Mouse (Mus musculus) 3T3-L1 (cell line): Measurements from ENCODE around the gene Dusp16.

Experiments used
- DNase-seq: peaks from one replicate; pipeline ENCODE4 v3.0.0-alpha.2; 2015; ENCODE audit warnings: low read depth, low spot score

Gene Dusp16

GRCm38 (mm10) chr6:134743568-134743967 is 48.9 kb downstream of the Dusp16 start:
- no peak for DNase-seq

GRCm38 (mm10) chr6:134736853-134737252 is 55.6 kb downstream of the Dusp16 start:
- DNase-seq = peak; percentile 19

DNA sequence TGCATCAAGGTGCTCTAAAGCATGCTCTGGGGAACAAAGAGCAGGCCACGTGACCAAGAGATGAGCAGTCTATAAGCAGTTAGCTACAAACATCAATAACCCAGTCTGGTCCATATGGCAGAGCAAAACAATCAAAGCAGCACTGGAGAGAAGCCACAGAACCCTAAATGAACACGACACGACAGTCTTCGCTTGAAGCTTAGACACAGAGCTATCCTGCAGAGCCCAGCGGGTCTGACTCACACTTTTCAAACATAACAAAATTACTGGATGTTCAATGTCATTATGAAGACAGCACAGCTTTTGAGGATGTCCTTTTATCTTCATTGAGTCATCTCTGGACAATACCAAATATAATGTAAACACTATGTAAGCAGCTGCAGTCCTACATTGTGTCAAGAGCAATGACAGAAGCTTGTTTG is 58.6 kb downstream of the Dusp16 start:
- DNase-seq = no peak

DNA sequence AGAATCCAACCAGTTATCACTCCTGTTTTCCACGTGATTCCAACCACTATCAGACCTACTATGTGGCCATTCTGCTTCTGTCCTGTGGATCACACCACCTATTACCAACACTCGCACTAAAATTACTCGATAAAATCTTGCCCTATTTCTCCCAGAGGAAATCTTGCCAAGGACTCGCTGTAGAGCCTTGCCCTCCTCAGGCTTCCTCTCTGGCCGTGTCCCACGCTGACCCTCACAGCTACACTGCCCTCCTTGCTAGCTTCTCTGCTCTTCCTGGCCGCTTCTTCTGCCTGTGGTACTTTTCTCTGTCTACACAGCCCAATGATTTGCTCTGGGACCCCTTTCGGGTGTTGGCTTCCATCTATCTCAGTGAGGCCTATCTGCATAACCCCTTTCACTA is 59.6 kb downstream of the Dusp16 start:
- DNase-seq = no peak

- no peak for DNase-seq
These were observed 61.4 kb downstream of the Dusp16 start for GRCm38 (mm10) chr6:134730978-134731377.

- no peak for DNase-seq
These were observed 67.0 kb downstream of the Dusp16 start for GRCm38 (mm10) chr6:134725406-134725805.

GRCm38 (mm10) chr6:134723833-134724553 is 68.4 kb downstream of the Dusp16 start:
- no peak for DNase-seq

DNA sequence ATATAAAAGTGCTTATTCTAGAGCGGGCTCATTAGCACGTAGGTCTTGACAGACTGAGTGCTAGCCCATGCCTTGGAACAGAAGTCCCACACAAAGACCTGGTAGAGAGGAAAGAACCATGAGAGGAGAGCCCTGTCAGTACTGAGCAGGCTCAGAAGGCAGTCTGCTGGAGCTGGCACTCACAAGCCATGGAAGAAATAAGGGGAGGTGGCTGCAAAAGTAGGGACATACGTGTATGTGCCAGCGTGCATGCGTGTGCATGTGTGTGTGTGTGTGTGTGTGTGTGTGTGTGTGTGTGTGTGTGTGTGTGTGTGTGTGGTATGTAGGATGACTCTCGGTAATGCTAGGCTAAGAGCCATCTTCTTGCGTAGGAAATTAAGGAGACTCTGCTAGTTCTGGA is 69.1 kb downstream of the Dusp16 start:
- DNase-seq = no peak

- DNase-seq = no peak
These were observed 69.5 kb downstream of the Dusp16 start for GRCm38 (mm10) chr6:134722906-134723305.

DNA sequence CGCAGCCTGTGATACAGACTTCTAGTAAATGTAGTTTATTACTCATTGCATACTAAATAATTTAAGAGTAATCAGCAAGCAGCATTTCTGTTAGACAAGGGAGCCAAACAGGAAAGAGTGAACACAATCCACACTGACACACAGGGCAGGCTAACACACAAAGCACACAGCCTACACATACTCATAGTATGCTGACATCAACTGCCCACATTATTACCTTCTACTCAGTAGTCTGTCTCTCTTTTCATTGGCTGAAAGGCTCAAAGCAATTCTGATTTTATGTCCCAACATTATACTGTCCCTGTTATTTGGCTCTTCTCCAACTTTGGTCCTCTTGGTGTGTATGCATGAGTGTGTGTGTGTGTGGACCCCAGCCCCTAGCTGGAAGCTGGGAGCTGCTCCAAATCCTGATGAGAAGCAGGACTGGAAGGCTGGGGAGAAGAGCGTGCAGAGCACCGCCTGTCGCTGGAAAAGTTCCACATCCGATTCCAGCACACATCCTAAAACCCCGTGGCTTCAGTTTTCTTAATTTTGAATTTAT is 70.6 kb downstream of the Dusp16 start:
- DNase-seq = no peak

DNA sequence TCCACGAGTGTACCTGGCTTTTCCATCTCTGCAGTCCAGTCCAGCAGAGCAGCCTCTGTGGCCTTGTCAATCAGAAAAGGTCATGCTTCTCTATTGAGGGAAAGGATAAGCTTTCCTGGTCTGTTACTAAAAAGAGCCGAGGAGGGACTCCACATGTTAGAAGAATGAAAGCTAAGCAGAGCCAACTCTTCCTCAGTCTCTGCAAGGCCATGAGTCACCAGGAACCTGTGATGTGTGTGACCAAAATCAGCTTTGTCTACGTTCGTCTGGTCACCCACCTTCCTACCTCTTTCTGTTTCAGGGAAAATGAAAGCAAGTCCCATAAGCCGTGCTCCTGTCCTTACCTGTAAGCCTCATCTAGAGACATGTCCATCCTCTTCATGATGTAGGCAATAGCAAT is 72.3 kb downstream of the Dusp16 start:
- no peak for DNase-seq

- DNase-seq = no peak
These were observed 73.3 kb downstream of the Dusp16 start for GRCm38 (mm10) chr6:134719156-134719555.

GRCm38 (mm10) chr6:134718668-134719065 is 73.8 kb downstream of the Dusp16 start:
- no peak for DNase-seq

DNA sequence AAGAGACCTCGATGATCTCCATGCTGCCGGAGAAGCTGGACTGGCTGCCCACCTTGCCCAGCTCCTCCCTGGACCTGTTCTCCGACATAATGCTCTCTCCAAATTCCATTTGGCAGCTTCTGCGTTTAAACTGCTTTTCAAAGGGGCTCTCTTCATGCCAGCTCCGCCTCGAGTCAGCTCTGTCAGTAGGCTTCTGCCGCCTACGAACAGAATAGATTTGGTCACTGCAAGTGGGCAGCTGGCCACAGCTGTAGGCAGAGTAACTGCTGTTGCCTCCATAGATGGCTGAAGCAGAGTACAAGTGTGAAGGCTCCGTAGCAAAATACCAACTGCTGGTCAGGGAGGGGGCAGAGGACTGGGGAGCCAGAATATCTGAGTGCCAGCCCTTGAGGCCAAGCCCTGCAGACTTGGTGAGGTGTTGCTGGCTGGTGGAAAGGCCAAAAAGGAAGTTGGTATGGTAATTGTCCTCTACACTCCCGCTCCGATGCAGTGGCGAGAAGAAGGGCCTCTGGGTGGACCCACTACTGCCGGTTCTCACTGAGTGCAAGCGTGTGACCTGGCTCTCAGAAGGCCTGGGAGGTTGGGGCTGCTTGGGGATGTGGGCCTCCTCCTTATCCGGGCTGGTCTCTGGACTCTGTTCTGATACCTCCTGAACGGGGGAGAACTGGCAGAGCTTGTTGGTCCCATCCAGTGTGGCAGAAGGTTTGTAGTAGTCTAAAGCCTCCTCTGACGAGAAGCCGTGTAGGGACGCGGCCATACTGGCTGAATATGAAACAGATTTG is 74.3 kb downstream of the Dusp16 start:
- no peak for DNase-seq

GRCm38 (mm10) chr6:134716168-134716587 is 76.2 kb downstream of the Dusp16 start:
- peak; percentile 10 for DNase-seq

- DNase-seq = no peak
These were observed 78.5 kb downstream of the Dusp16 start for GRCm38 (mm10) chr6:134713897-134714296.

GRCm38 (mm10) chr6:134713321-134713720 is 79.1 kb downstream of the Dusp16 start:
- no peak for DNase-seq

DNA sequence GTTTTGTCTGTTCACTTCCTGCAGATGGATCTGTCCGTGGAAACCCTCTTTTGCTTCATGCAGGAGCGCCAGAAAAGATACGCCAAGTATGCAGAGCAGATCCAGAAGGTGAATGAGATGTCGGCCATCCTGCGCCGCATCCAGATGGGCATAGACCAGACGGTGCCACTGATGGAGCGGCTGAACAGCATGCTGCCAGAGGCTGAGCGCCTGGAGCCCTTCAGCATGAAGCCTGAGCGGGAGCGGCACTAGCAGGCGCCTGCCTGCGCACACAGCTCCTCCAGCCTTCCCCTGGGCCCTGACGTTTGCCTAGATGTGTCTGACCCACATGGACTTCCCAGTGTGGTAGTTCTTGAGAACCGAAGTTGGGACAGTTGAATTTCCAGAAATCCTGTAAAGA is 82.4 kb downstream of the Dusp16 start:
- DNase-seq = no peak

DNA sequence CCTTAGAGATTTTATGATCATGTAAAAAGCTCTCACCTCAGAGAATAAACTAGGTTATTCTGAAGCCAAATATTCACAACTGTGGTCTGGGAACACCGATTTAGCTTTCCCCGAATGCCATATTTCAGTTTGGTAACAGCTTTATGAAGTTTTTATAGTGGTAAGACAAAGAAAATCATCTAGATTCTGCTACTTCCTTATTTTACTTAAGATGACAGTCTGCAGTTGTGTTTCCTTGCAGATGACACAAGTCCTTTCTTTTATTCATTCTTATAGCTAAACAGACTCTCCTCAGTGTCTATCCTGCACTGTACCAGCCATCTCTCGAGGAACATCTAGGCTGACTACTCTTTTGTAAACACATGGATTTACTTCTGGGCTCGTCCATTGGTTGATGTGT is 86.0 kb downstream of the Dusp16 start:
- DNase-seq = no peak

GRCm38 (mm10) chr6:134703053-134703690 is 89.3 kb downstream of the Dusp16 start:
- DNase-seq = no peak

- DNase-seq = no peak
These were observed 90.2 kb downstream of the Dusp16 start for GRCm38 (mm10) chr6:134702184-134702583.

GRCm38 (mm10) chr6:134701211-134701602 is 91.2 kb downstream of the Dusp16 start:
- DNase-seq = no peak
